Comparison of ENCODE assay signal across 8 mouse cellular contexts in genomic region chr12:70234411-70234810, GRCm38 (mm10). TPM values are rescaled to one million over a fixed set of nuclear protein-coding genes. Genes with fewer than 3 reads are reported as not detected.
DNase-seq lines count a peak whose midpoint lies in the region; ATAC-seq and TF ChIP-seq lines count a peak whose summit lies in the region.

No protein-coding gene starts in this region.

- no peak overlapping the region for H3K4me3 ChIP-seq in spleen, adult 2 months (ENCODE audit: extremely low read depth, insufficient read depth, insufficient read length)
- no peak overlapping the region for H3K4me3 ChIP-seq in intestine, embryonic 14.5 days (ENCODE audit: low read depth, low read length)
- no peak overlapping the region for H3K4me3 ChIP-seq in lung, embryonic 16.5 days (ENCODE audit: low read length)
- no peak overlapping the region for H3K4me3 ChIP-seq in olfactory bulb, adult 2 months (ENCODE audit: insufficient read depth, low read depth, low read length)

- no peak for TF ChIP-seq POLR2A in spleen, adult 2 months (IDR thresholded peaks at IDR 0.05; ENCODE audit: low read depth, low read length)
- no peak for TF ChIP-seq POLR2A in olfactory bulb, adult 2 months (IDR thresholded peaks at IDR 0.05; ENCODE audit: insufficient read depth, low read depth, low read length)

- ATAC-seq in erythroid progenitor cell, adult 5-6 weeks (replicated peaks; ENCODE audit: low FRiP score, poor library complexity, severe bottlenecking) = peak; percentile 71
- no peak for ATAC-seq in intestine, embryonic 14.5 days (replicated peaks; ENCODE audit: low FRiP score, low TSS enrichment, low read depth)
- ATAC-seq in lung, embryonic 16.5 days (ENCODE audit: low read depth) = peak; percentile 82

- 5% methylated on average over 6 of the region's 6 CpGs for WGBS in spleen, adult 2 months
- 17% methylated on average over 6 of the region's 6 CpGs for WGBS in intestine, embryonic 14.5 days
- 6% methylated on average over 6 of the region's 6 CpGs for WGBS in lung, embryonic 16.5 days
- WGBS in olfactory bulb, adult 2 months = 1% methylated on average over 6 of the region's 6 CpGs

- DNase-seq in spleen, adult 2 months (ENCODE audit: low read depth in 1 of 2, low spot score in 2 of 2) = peak in 1 of 2 experiments; percentile 26
- no peak for DNase-seq in spleen, postnatal 36 days (ENCODE audit: low spot score in 2 of 2)
- DNase-seq in brain, adult 2 months (ENCODE audit: low read depth, low spot score) = peak; percentile 79
- DNase-seq in intestine, embryonic 14.5 days (ENCODE audit: low spot score) = no peak
- no peak for DNase-seq in yolk sac, embryonic 10.5 days (ENCODE audit: low spot score)

- no peaks in the 10 kb centered on the region for H3K27me3 ChIP-seq in spleen, adult 2 months (ENCODE audit: control insufficient read depth, insufficient read depth, low read length)
- H3K27me3 ChIP-seq in intestine, embryonic 14.5 days (replicated peaks; ENCODE audit: control insufficient read depth, insufficient read depth, low read length) = no peaks in the 10 kb centered on the region
- no peaks in the 10 kb centered on the region for H3K27me3 ChIP-seq in lung, embryonic 16.5 days (ENCODE audit: control insufficient read depth, insufficient read depth, low read depth, low read length)

- H3K36me3 ChIP-seq in spleen, adult 2 months (ENCODE audit: control insufficient read depth, insufficient read depth, low read length) = no peaks in the 10 kb centered on the region
- no peaks in the 10 kb centered on the region for H3K36me3 ChIP-seq in intestine, embryonic 14.5 days (ENCODE audit: control insufficient read depth, insufficient read depth, low read length)
- no peaks in the 10 kb centered on the region for H3K36me3 ChIP-seq in lung, embryonic 16.5 days (ENCODE audit: control insufficient read depth, insufficient read depth, low read length)

- no peak overlapping the region for H3K9ac ChIP-seq in intestine, embryonic 14.5 days (ENCODE audit: low read length)
- 0 out of 2 replicates have a peak overlapping the region, but pooled peaks have one; percentile 20 for H3K9ac ChIP-seq in lung, embryonic 16.5 days (ENCODE audit: low read length)

- no peaks in the 10 kb centered on the region for H3K9me3 ChIP-seq in intestine, embryonic 14.5 days (ENCODE audit: control insufficient read depth, low read length)
- H3K9me3 ChIP-seq in lung, embryonic 16.5 days (ENCODE audit: control insufficient read depth, low read length) = no peaks in the 10 kb centered on the region

- H3K4me1 ChIP-seq in spleen, adult 2 months (ENCODE audit: control insufficient read depth, insufficient read depth, insufficient read length) = peaks cover 2% of the 10 kb centered on the region; the same call in 1 of the 2 replicates
- H3K4me1 ChIP-seq in intestine, embryonic 14.5 days (replicated peaks; ENCODE audit: control insufficient read depth, insufficient read depth, low read length) = peaks cover 5% of the 10 kb centered on the region; the same call in 1 of the 2 replicates
- peaks cover 15% of the 10 kb centered on the region for H3K4me1 ChIP-seq in lung, embryonic 16.5 days (replicated peaks; ENCODE audit: control insufficient read depth, insufficient read depth, low read length)
- peaks cover 7% of the 10 kb centered on the region for H3K4me1 ChIP-seq in olfactory bulb, adult 2 months (ENCODE audit: control insufficient read depth, insufficient read depth, low read length)

- no peak overlapping the region for H3K27ac ChIP-seq in spleen, adult 2 months (ENCODE audit: insufficient read depth, low read length)
- H3K27ac ChIP-seq in intestine, embryonic 14.5 days (ENCODE audit: low read depth) = no peak overlapping the region
- H3K27ac ChIP-seq in lung, embryonic 16.5 days (ENCODE audit: low read length) = no peak overlapping the region
- no peak overlapping the region for H3K27ac ChIP-seq in olfactory bulb, adult 2 months (ENCODE audit: insufficient read depth, low read depth, low read length)

- H3K4me2 ChIP-seq in intestine, embryonic 14.5 days (ENCODE audit: low read length) = peak overlapping the region; percentile 72; the same call in 1 of the 2 replicates
- no peak overlapping the region for H3K4me2 ChIP-seq in lung, embryonic 16.5 days (ENCODE audit: low read depth, low read length)

- peak; percentile 67; the same call in 1 of the 2 replicates for TF ChIP-seq CTCF in spleen, adult 2 months (IDR thresholded peaks at IDR 0.05; ENCODE audit: extremely low read depth, insufficient read depth, insufficient read length, insufficient replicate concordance)
- TF ChIP-seq CTCF in olfactory bulb, adult 2 months (IDR thresholded peaks at IDR 0.05; ENCODE audit: insufficient read depth, low read depth, low read length) = peak; percentile 56; the same call in 1 of the 2 replicates

RNA-seq across cellular contexts. Expression of gene Pygl, which starts 3.1 kb away (rescaled TPM):
- 12.9 and 13.2 TPM in 2 replicates for polyA plus RNA-seq in spleen, adult 2 months (2012; rRNA removed)
- 20.5 and 22.2 TPM in 2 replicates for total RNA-seq in erythroid progenitor cell, adult 5-6 weeks (2015; ENCODE audit: low replicate concordance)
- 29.8 and 31.7 TPM in 2 replicates for total RNA-seq in erythroid progenitor cell, adult 5-6 weeks (2017; ENCODE audit: low replicate concordance)
- polyA plus RNA-seq in intestine, embryonic 14.5 days (2014; fragmentation: Nextera tagmentation; extraction: Ambion mirVana) = 25.0 and 27.9 TPM in 2 replicates
- 85.1 and 94.2 TPM in 2 replicates for polyA plus RNA-seq in lung, embryonic 16.5 days (2015; fragmentation: Nextera tagmentation; extraction: Ambion mirVana)
- not detected in 2 replicates for polyA plus RNA-seq in olfactory bulb, adult 2 months (2012; ENCODE audit: insufficient read depth, insufficient read length, low replicate concordance, missing spikeins)
